Mouse (Mus musculus) lung, embryonic 14.5 days (tissue): Measurements from ENCODE around the gene Smim24. TPM values are rescaled to one million over a fixed set of nuclear protein-coding genes. Genes with fewer than 3 reads are reported as not detected.
A peak's percentile ranks its signal among the peaks of the same experiment; 100 is the strongest.

Source experiments
- ATAC-seq: fragments of 200-750 bp; cut with Nextera tagmentation; 2 replicates; pipeline ENCODE4 v1.8.0; 2017; ENCODE audit warnings: mild to moderate bottlenecking, moderate TSS enrichment, moderate library complexity; ENCODE audit not compliant: insufficient read depth
- DNase-seq: peaks from one replicate; pipeline ENCODE4 v3.0.0-alpha.2; 2015
- H3K27ac ChIP-seq: fragments of 300-500 bp; sonication (generic); 2 replicates; pipeline ENCODE4 v1.5.1; 2014; ENCODE audit warnings: low read depth, mild to moderate bottlenecking, moderate library complexity
- H3K27me3 ChIP-seq: fragments of 300-500 bp; sonication (generic); 2 replicates; pipeline ENCODE4 v1.6.1; 2014; ENCODE audit warnings: low read length, control low read depth; ENCODE audit not compliant: insufficient read depth
- H3K36me3 ChIP-seq: fragments of 300-500 bp; sonication (generic); 2 replicates; pipeline ENCODE4 v1.6.1; 2014; ENCODE audit warnings: control low read depth; ENCODE audit not compliant: insufficient read depth
- H3K4me1 ChIP-seq: fragments of 300-500 bp; sonication (generic); 2 replicates; pipeline ENCODE4 v1.6.1; 2014; ENCODE audit warnings: antibody characterized with exemption, control low read depth; ENCODE audit not compliant: insufficient read depth
- H3K4me2 ChIP-seq: fragments of 300-500 bp; sonication (generic); 2 replicates; pipeline ENCODE4 v1.6.1; 2014; ENCODE audit warnings: mild to moderate bottlenecking
- H3K4me3 ChIP-seq: fragments of 300-500 bp; sonication (generic); 2 replicates; pipeline ENCODE4 v1.5.1; 2014; ENCODE audit warnings: low read depth, low read length
- H3K9ac ChIP-seq: fragments of 300-500 bp; sonication (generic); 2 replicates; pipeline ENCODE4 v1.6.1; 2014
- H3K9me3 ChIP-seq: fragments of 300-500 bp; sonication (generic); 2 replicates; pipeline ENCODE4 v1.6.1; 2016; ENCODE audit warnings: low read depth, low read length, control low read depth
- CTCF ChIP-seq: IDR thresholded peaks from 2 replicates; pipeline ENCODE4 v1.5.1; 2016; ENCODE audit warnings: antibody characterized with exemption, low read depth
- WGBS: fragments of 180-500 bp; shearing (Covaris S2); extraction: QIAGEN DNeasy Blood & Tissue Kit; methylation state at CpG from one replicate; pipeline ENCODE4 v1.1.7; 2014; 5-methylcytosine and 5-hydroxymethylcytosine counted together
- polyA plus RNA-seq: library from polyadenylated mRNA; unstranded; fragments of >200 nt; fragmentation: Nextera tagmentation; extraction: Ambion mirVana; gene quantifications from 2 replicates; pipeline ENCODE4 v1.2.1, GENCODE M21; 2014

Smim24 gene
- polyA plus RNA-seq, 1 experiment from 2014 or later, result 3.3 TPM

GRCm38 (mm10) chr10:81422661-81423217 lies 29.9 kb downstream of the Smim24 start:
- DNase-seq (no peak), ATAC-seq (no peak)
- Histone ChIP-seq H3K4me1 (peaks cover 13% of the 10 kb centered on the region), H3K9me3 (no peaks in the 10 kb centered on the region), H3K4me3 (no peak overlapping the region), H3K27me3 (no peaks in the 10 kb centered on the region; the same call in 1 of the 2 replicates), H3K27ac (no peak overlapping the region), H3K9ac (no peak overlapping the region), H3K4me2 (no peak overlapping the region), H3K36me3 (peaks cover 24% of the 10 kb centered on the region)
- 80% methylated on average over 3 of the region's 3 CpGs for WGBS
- TF ChIP-seq CTCF, result no peak

- Histone ChIP-seq H3K27me3 (no peaks in the 10 kb centered on the region; the same call in 1 of the 2 replicates), H3K27ac (peak overlapping the region; percentile 83; the same call in 1 of the 2 replicates), H3K36me3 (peaks cover 23% of the 10 kb centered on the region), H3K9ac (peak overlapping the region; percentile 47), H3K4me1 (peaks cover 12% of the 10 kb centered on the region; the same call in 1 of the 2 replicates), H3K4me2 (peak overlapping the region; percentile 82), H3K4me3 (no peak overlapping the region), H3K9me3 (no peaks in the 10 kb centered on the region)
- no peak for TF ChIP-seq CTCF
- WGBS, result 58% methylated on average over 4 of the region's 4 CpGs
- ATAC-seq, result no peak
- no peak for DNase-seq
Observed at GRCm38 (mm10) chr10:81423476-81424245, 30.8 kb downstream of the Smim24 start.

GRCm38 (mm10) chr10:81424246-81425051 lies 31.6 kb downstream of the Smim24 start:
- WGBS, result 7% methylated on average over 25 of the region's 25 CpGs
- peak overlapping the region; percentile 82 for H3K4me2 ChIP-seq
- peak overlapping the region; percentile 71 for H3K4me3 ChIP-seq
- peak overlapping the region; percentile 83 for H3K27ac ChIP-seq
- no peaks in the 10 kb centered on the region; the same call in 1 of the 2 replicates for H3K27me3 ChIP-seq
- ATAC-seq (peak; percentile 18; the same call in 1 of the 2 replicates), DNase-seq (peak; percentile 74)
- no peak for TF ChIP-seq CTCF
- H3K9ac ChIP-seq, result peak overlapping the region; percentile 47
- H3K36me3 ChIP-seq, result peaks cover 15% of the 10 kb centered on the region
- no peaks in the 10 kb centered on the region for H3K9me3 ChIP-seq
- H3K4me1 ChIP-seq, result peaks cover 8% of the 10 kb centered on the region; the same call in 1 of the 2 replicates

- H3K4me2 ChIP-seq, result peak overlapping the region; percentile 82
Observed at GRCm38 (mm10) chr10:81425236-81425850, 32.5 kb downstream of the Smim24 start.

GRCm38 (mm10) chr10:81426081-81426671 lies 33.3 kb downstream of the Smim24 start:
- Histone ChIP-seq H3K27ac (peak overlapping the region; percentile 61; the same call in 1 of the 2 replicates), H3K4me1 (peaks cover 8% of the 10 kb centered on the region; the same call in 1 of the 2 replicates), H3K4me3 (peak overlapping the region; percentile 71), H3K9ac (peak overlapping the region; percentile 82), H3K27me3 (no peaks in the 10 kb centered on the region; the same call in 1 of the 2 replicates), H3K36me3 (no peaks in the 10 kb centered on the region), H3K9me3 (no peaks in the 10 kb centered on the region), H3K4me2 (peak overlapping the region; percentile 82)
- no peak for TF ChIP-seq CTCF
- WGBS, result 2% methylated on average over 18 of the region's 33 CpGs
- ATAC-seq, result no peak
- DNase-seq, result peak; percentile 40

More at GRCm38 (mm10) chr10:81425236-81425850, 32.5 kb downstream of the Smim24 start:
- Histone ChIP-seq H3K9me3 (no peaks in the 10 kb centered on the region), H3K4me1 (peaks cover 8% of the 10 kb centered on the region; the same call in 1 of the 2 replicates), H3K36me3 (peaks cover 8% of the 10 kb centered on the region), H3K27ac (peak overlapping the region; percentile 83), H3K4me3 (peak overlapping the region; percentile 71), H3K27me3 (no peaks in the 10 kb centered on the region; the same call in 1 of the 2 replicates), H3K9ac (peak overlapping the region; percentile 36)
- TF ChIP-seq CTCF, result no peak
- DNase-seq (peak; percentile 28), ATAC-seq (no peak)
- WGBS, result 30% methylated on average over 10 of the region's 10 CpGs

- WGBS, result under 1% methylated on average over 36 of the region's 38 CpGs
- Histone ChIP-seq H3K27ac (peak overlapping the region; percentile 61; the same call in 1 of the 2 replicates), H3K4me3 (peak overlapping the region; percentile 71), H3K4me1 (peaks cover 8% of the 10 kb centered on the region; the same call in 1 of the 2 replicates), H3K9ac (peak overlapping the region; percentile 82), H3K36me3 (no peaks in the 10 kb centered on the region), H3K4me2 (peak overlapping the region; percentile 82), H3K27me3 (no peaks in the 10 kb centered on the region; the same call in 1 of the 2 replicates), H3K9me3 (no peaks in the 10 kb centered on the region)
- ATAC-seq, result no peak
- peak; percentile 64 for DNase-seq
- no peak for TF ChIP-seq CTCF
Observed at GRCm38 (mm10) chr10:81426897-81427296, 34.0 kb downstream of the Smim24 start.
